Mouse (Mus musculus): ENCODE data around the gene Slc25a34.

DNA sequence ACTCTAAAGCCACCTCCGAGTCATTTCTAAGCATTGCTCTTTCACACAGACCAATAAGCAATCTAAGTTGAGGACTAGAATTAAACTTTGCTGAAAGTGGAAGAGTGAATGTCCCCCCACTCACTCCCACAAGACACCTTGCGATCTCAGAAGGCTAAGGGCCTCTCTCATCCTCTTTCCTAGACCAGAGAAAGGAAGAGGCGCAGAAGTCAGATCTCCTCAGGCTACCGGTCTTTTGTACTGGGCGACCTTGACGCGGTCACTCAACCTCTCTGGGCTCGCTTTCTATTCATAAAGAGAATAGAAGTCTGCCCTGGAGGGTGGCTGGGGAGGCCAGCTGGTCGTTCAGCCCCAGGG, 24.7 kb downstream of the Slc25a34 start:
- no peak for TF ChIP-seq CTCF (IDR thresholded peaks at IDR 0.05; ENCODE audit: control insufficient read depth, insufficient read depth, insufficient read length)
- no peak for TF ChIP-seq USF1 (IDR thresholded peaks at IDR 0.05; ENCODE audit: low read depth)
- no peak for TF ChIP-seq FOSL1 (IDR thresholded peaks at IDR 0.05; ENCODE audit: insufficient read depth, low read length, poor library complexity, severe bottlenecking)
- TF ChIP-seq CEBPB (IDR thresholded peaks at IDR 0.05; ENCODE audit: low read depth), result no peak
- no peak for TF ChIP-seq MAX (IDR thresholded peaks at IDR 0.05)
- no peak for TF ChIP-seq MYOD1 (IDR thresholded peaks at IDR 0.05; ENCODE audit: control insufficient read depth, insufficient read length, low read depth)
